Mouse (Mus musculus) liver, embryonic 16.5 days (tissue): ENCODE data around the gene Nae1. TPM values are rescaled to one million over a fixed set of nuclear protein-coding genes. Genes with fewer than 3 reads are reported as not detected.
"Not testable (repeated sequence)": the region's sequence is repeated elsewhere in the genome, so short reads cannot be mapped to it uniquely, and the experiment has no call there.

ENCODE experiments used
- ATAC-seq: fragments of 200-750 bp; cut with Nextera tagmentation; 2 replicates; pipeline ENCODE4 v1.8.0; 2017; ENCODE audit warnings: low read depth, mild to moderate bottlenecking, moderate number of reproducible peaks, moderate library complexity
- H3K27ac ChIP-seq: fragments of 300-500 bp; sonication (generic); 2 replicates; pipeline ENCODE4 v1.5.1; 2014; ENCODE audit warnings: mild to moderate bottlenecking, low read length
- H3K27me3 ChIP-seq: fragments of 300-500 bp; sonication (generic); 2 replicates; pipeline ENCODE4 v1.6.1; 2014; ENCODE audit warnings: low read depth, low read length, mixed read lengths; ENCODE audit not compliant: control insufficient read depth, insufficient read depth
- H3K36me3 ChIP-seq: fragments of 300-500 bp; sonication (generic); 2 replicates; pipeline ENCODE4 v1.6.1; 2014; ENCODE audit warnings: mild to moderate bottlenecking; ENCODE audit not compliant: control insufficient read depth, insufficient read depth
- H3K4me1 ChIP-seq: fragments of 300-500 bp; sonication (generic); 2 replicates; pipeline ENCODE4 v1.6.1; 2014; ENCODE audit warnings: low read depth, low read length, mixed read lengths; ENCODE audit not compliant: control insufficient read depth
- H3K4me2 ChIP-seq: fragments of 300-500 bp; sonication (generic); 2 replicates; pipeline ENCODE4 v1.6.1; 2014; ENCODE audit warnings: low read depth, low read length, mixed read lengths
- H3K4me3 ChIP-seq: fragments of 300-500 bp; sonication (generic); 2 replicates; pipeline ENCODE4 v1.5.1; 2014; ENCODE audit warnings: low read depth, mild to moderate bottlenecking, low read length
- H3K9ac ChIP-seq: fragments of 300-500 bp; sonication (generic); 2 replicates; pipeline ENCODE4 v1.6.1; 2014; ENCODE audit warnings: low read depth, low read length
- H3K9me3 ChIP-seq: fragments of 300-500 bp; sonication (generic); replicated peaks from 2 replicates; pipeline ENCODE4 v1.6.1; 2016; ENCODE audit warnings: low read length; ENCODE audit not compliant: control insufficient read depth
- WGBS: fragments of 180-500 bp; shearing (Covaris S2); extraction: QIAGEN DNeasy Blood & Tissue Kit; methylation state at CpG from one replicate; pipeline ENCODE4 v1.1.7; 2014; ENCODE audit not compliant: insufficient replicate concordance; 5-methylcytosine and 5-hydroxymethylcytosine counted together
- polyA plus RNA-seq: library from polyadenylated mRNA; unstranded; fragments of >200 nt; fragmentation: Nextera tagmentation; extraction: Ambion mirVana; gene quantifications from 2 replicates; pipeline ENCODE4 v1.2.1, GENCODE M21; 2015

The Nae1 gene
- 23.0 and 28.5 TPM in 2 replicates for polyA plus RNA-seq

DNA sequence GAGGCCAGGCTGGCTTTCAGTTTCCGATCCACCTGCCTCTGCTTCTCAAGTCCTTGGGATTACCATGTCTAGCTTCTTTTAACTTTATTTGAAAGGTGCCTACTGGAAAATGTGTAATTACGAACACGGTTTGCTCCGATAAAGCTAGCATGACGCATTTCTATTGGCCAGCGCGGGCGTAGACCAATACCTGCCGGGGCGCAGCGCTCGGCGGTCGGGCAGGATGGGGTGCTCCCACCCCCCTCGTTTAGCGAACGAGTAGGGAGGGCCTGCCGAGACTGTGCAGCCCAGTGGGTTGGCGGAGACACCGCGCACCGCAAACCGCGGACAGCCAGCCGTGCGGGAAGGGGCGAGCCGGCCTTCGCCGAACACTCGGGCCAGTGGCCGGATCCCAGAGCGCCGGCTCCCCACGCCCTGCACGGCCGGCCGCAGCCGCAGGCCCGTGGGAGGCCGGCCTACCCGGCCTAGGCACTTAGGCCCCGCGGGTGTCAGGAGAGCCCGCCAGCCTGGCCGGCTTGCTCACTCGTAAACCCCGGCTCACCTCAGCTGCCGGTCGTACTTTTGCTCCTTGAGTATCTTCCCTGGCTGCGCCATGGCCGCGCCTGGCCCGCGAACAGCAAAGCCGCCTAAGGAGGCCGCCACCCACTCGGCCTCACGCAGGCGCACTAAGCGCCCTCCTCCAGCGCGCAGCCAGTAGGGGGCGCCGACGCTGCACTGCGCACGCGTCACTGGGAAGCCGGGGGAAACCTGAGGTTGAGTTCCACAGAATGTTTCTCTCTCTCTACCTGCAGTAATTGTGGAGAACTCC lies at the start of gene Nae1, which contains the start of gene Car7:
Gene Nae1 (minus strand): TSS at position 667 of the 808 bp plus-strand sequence.
Gene Car7 (plus strand): TSS at position 719 of the 808 bp plus-strand sequence.
- H3K27ac ChIP-seq, result peak within 1 kb of the TSS; percentile 48
- WGBS, result under 1% methylated on average over 70 of the region's 70 CpGs

DNA sequence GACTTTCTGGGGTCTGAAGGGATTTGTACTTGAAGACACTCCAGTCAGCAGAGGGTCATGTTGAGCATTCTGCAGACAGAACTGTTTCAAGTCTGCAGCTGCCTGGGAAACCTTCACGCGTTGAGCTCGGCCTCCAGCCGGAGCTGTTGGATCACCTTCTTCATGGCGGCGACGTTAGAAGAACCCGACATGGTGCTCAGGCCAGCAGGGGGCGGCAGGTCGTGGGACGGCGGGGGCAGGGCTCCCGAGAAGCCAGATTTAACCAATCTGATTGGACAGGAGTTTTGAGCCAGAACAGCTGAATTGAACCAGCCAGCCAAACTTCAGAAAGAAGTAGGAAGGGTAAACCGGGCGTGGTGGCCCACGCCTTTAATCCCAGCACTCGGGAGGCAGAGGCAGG lies 43.2 kb upstream of the Nae1 start:
- 67% methylated on average over 17 of the region's 17 CpGs for WGBS
- H3K9me3 ChIP-seq, ATAC-seq: not testable (repeated sequence)

More for the DNA sequence above, at the start of gene Nae1, which contains the start of gene Car7:
- H3K9me3 ChIP-seq, result no peaks in the 10 kb centered on the region
- H3K4me2 ChIP-seq, result peak within 1 kb of the TSS; percentile 82
- H3K4me1 ChIP-seq, result peaks cover 24% of the 10 kb centered on the region
- peak within 1 kb of the TSS; percentile 87 for H3K4me3 ChIP-seq
- H3K36me3 ChIP-seq, result peaks cover 4% of the 10 kb centered on the region
- peak within 1 kb of the TSS; percentile 87 for H3K9ac ChIP-seq
- H3K27me3 ChIP-seq, result peaks cover 3% of the 10 kb centered on the region; the same call in 1 of the 2 replicates
- ATAC-seq, result peak; percentile 93

GRCm38 (mm10) chr8:104576820-104577219 lies 42.4 kb upstream of the Nae1 start:
- Histone ChIP-seq H3K9me3 (no peaks in the 10 kb centered on the region), H3K4me3 (no peak overlapping the region), H3K4me2 (no peak overlapping the region), H3K9ac (no peak overlapping the region), H3K27me3 (no peaks in the 10 kb centered on the region), H3K4me1 (no peaks in the 10 kb centered on the region), H3K36me3 (no peaks in the 10 kb centered on the region), H3K27ac (no peak overlapping the region)
- ATAC-seq, result no peak
- 60% methylated on average over 3 of the region's 3 CpGs for WGBS

More for the DNA sequence above, 43.2 kb upstream of the Nae1 start:
- not testable (repeated sequence) for H3K9ac ChIP-seq, H3K4me2 ChIP-seq, H3K4me1 ChIP-seq, H3K4me3 ChIP-seq, H3K36me3 ChIP-seq, H3K27ac ChIP-seq, H3K27me3 ChIP-seq

- Histone ChIP-seq H3K9me3 (no peaks in the 10 kb centered on the region), H3K27ac (no peak overlapping the region), H3K4me2 (peak overlapping the region; percentile 64), H3K36me3 (no peaks in the 10 kb centered on the region), H3K27me3 (no peaks in the 10 kb centered on the region), H3K4me3 (peak overlapping the region; percentile 47), H3K9ac (0 out of 2 replicates have a peak overlapping the region, but pooled peaks have one; percentile 16), H3K4me1 (no peaks in the 10 kb centered on the region; the same call in 1 of the 2 replicates)
- 2% methylated on average over 26 of the region's 26 CpGs for WGBS
- ATAC-seq, result peak; percentile 60
Measured at GRCm38 (mm10) chr8:104570436-104571343, 36.3 kb upstream of the Nae1 start.

DNA sequence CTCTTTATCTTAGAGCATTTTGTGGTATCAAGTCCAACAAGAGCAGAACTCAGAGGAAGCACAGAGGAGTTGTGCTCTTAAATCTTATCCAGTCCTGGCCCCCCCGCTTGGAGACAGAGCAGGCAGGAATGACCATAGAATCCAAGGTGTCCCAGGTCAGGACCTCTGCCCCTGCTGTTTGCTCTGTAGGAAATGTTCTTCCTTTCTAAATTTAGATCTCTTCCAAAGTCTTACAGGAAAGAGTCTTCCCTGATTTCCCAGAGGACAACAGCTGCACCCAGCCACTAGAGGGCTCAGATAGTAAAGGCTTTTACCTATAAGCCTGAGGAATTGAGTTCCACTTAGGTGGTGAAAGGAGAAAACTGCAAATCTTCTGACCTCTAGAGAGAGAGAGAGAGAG lies 35.1 kb upstream of the Nae1 start:
- Histone ChIP-seq H3K36me3 (no peaks in the 10 kb centered on the region), H3K9ac (no peak overlapping the region)
- 56% methylated on average over 1 of the region's 1 CpGs for WGBS

DNA sequence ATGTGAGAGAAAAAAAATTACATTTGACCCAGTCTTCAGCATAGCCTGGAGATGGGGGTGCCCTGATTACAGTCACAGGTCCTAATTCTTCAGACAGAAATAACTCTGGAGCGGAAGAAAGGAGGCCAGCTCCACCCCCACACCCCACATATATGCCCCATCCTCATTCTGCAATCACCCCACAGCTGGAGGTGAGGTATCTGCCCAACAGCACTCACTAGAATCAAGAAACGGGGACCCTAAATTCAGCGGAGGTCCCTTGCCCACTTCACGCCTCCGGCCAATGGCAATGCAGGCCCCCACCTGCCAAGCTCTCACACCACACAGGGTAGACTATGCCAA lies 31.0 kb upstream of the Nae1 start:
- Histone ChIP-seq H3K4me2 (no peak overlapping the region), H3K27me3 (no peaks in the 10 kb centered on the region), H3K4me1 (no peaks in the 10 kb centered on the region; the same call in 1 of the 2 replicates), H3K9me3 (no peaks in the 10 kb centered on the region), H3K9ac (no peak overlapping the region), H3K27ac (no peak overlapping the region), H3K4me3 (no peak overlapping the region), H3K36me3 (no peaks in the 10 kb centered on the region)
- 78% methylated on average over 5 of the region's 5 CpGs for WGBS
- no peak for ATAC-seq

More for the DNA sequence above, 35.1 kb upstream of the Nae1 start:
- Histone ChIP-seq H3K27me3 (no peaks in the 10 kb centered on the region), H3K27ac (no peak overlapping the region), H3K4me3 (no peak overlapping the region), H3K9me3 (no peaks in the 10 kb centered on the region), H3K4me2 (no peak overlapping the region), H3K4me1 (no peaks in the 10 kb centered on the region; the same call in 1 of the 2 replicates)
- ATAC-seq, result no peak

DNA sequence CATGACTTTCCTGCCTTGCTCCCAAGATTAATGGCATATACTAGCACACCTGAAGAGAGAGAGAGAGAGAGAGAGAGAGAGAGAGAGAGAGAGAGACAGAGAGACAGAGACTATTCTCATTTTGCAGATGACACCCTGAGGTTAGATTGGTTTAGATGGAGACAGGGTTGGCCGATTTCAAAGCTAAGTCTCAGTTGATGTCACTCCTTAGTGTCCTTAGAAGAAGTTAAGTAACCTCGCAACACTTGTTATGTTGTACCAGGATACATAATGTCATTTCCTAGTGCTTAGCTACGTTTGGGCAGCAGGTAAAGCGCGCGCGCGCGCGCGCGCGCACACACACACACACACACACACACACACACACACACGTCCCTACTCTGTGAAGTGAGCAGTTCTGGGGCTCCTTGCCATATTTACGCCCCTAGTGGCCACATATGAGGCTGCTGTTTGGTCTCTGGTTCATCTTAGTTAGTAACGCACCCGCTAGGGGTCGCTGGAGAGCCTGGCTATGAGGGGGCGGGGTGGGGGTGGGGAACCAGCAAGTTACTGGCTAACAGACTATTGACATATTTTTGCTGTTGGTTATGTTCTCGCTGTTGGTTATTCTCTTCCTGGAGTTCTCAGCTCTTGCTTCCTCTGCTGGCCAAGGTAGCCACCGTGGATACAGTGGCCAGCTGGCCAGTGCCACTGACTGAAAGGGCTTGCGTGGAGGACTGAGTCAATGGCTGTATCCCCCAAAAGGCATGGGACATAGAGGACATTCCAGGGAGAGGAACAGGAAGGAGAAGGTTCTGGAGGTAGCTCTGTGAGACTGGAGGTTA lies 30.4 kb upstream of the Nae1 start:
- 11% methylated on average over 22 of the region's 22 CpGs for WGBS
- no peaks in the 10 kb centered on the region for H3K36me3 ChIP-seq
- no peak overlapping the region for H3K4me3 ChIP-seq

DNA sequence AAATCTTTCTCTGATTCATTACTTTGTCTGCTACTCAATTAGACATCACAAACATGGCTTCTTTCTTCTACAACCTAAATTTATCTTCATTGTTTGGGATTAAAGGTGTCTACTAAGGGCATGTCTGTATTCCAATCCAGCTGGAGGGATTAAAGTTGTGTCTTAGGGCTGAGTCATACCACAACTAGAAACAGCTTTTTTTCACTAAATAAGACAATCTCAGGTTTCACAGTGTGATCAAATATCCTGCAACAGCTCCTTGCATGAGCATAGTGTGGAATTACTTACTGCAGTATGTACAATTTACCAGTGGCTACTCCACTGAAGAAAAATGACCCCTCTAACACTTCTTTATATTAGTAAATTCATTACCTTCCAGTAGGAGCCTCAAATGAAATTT lies 26.3 kb upstream of the Nae1 start:
- H3K9me3 ChIP-seq, result no peaks in the 10 kb centered on the region
- no peak for ATAC-seq
- H3K27me3 ChIP-seq, result no peaks in the 10 kb centered on the region
- no peak overlapping the region for H3K4me2 ChIP-seq
- H3K4me1 ChIP-seq, result no peaks in the 10 kb centered on the region; the same call in 1 of the 2 replicates
- H3K27ac ChIP-seq, result no peak overlapping the region
- no peak overlapping the region for H3K9ac ChIP-seq
- no peaks in the 10 kb centered on the region for H3K36me3 ChIP-seq
- no peak overlapping the region for H3K4me3 ChIP-seq

More for the DNA sequence above, 30.4 kb upstream of the Nae1 start:
- Histone ChIP-seq H3K9me3 (no peaks in the 10 kb centered on the region), H3K4me2 (0 out of 2 replicates have a peak overlapping the region, but pooled peaks have one; percentile 17), H3K27me3 (no peaks in the 10 kb centered on the region), H3K9ac (no peak overlapping the region), H3K27ac (no peak overlapping the region; the same call in 1 of the 2 replicates), H3K4me1 (no peaks in the 10 kb centered on the region; the same call in 1 of the 2 replicates)
- peak; percentile 84 for ATAC-seq
